Mouse (Mus musculus) erythroblast, adult 5-6 weeks (primary cell): ENCODE results near the gene En2. TPM values are rescaled to one million over a fixed set of nuclear protein-coding genes. Genes with fewer than 3 reads are reported as not detected.

Source experiments
- ATAC-seq: replicated peaks from 2 replicates; pipeline ENCODE4 v1.8.0; 2016; ENCODE audit warnings: moderate number of reproducible peaks, mild to moderate bottlenecking, moderate TSS enrichment, inconsistent platforms; ENCODE audit not compliant: poor library complexity, low FRiP score, severe bottlenecking
- total RNA-seq, 2 experiments: library from RNA; stranded (forward) in 1 of 2; stranded (reverse) in 1 of 2; fragments of 150-400 nt in 1 of 2; fragments of 200-764, 138-1000 nt in 1 of 2; gene quantifications; 2 replicates each; pipeline versions ENCODE4 v1.2.3 to v1.2.4; 2015 to 2017; ENCODE audit warnings: low replicate concordance in 2 of 2

The En2 gene
- total RNA-seq (2015; ENCODE audit: low replicate concordance) (not detected in 2 replicates), total RNA-seq (2017; ENCODE audit: low replicate concordance) (not detected in 2 replicates)

DNA sequence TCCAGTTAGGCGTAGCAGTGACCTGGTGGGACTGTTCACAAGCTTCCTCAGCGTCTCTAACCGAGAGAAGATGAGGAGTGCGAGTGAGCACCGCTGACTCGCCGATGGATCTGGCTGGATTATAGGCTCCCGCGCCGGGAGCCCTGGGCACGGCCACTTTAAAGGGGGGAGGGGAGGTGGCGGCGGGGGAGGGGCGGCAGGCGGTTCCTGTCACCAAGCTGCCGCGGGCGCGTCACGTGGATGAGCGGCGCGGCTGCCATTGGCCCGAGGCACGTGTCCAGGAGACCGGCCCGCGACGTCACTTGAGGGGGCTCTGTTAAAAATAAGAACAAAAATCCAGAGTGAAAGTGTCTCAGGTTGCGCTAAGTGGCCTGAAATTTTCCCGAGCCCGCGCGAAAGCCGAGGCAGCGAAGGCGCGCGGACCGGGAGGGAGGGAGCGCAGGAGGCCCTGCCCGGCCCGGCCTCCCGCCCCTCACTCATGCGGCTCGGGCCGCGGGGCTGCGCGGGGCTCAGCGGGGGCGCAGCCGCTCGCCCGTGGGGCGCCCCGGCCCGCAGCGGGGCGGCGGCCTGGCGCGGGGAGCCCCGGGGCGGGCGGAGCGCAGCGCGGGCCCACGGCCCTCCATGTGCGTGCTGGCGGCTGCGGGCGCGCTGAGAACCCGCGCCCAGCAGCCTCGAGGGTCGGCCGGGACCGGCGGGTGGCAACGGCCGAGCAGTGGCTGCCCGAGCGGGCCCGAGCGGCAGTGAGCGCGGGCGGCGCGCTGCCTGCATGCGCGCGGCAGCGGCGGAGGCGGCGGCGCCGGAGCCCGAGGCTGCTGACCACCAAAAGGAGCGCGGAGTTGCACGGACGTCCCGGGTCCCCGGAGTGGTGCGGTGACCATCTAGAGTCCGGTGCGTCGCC, at the start of gene En2:
TSS of gene En2 (plus strand) at position 337 of the 898 bp plus-strand sequence.
- ATAC-seq, result no peak

DNA sequence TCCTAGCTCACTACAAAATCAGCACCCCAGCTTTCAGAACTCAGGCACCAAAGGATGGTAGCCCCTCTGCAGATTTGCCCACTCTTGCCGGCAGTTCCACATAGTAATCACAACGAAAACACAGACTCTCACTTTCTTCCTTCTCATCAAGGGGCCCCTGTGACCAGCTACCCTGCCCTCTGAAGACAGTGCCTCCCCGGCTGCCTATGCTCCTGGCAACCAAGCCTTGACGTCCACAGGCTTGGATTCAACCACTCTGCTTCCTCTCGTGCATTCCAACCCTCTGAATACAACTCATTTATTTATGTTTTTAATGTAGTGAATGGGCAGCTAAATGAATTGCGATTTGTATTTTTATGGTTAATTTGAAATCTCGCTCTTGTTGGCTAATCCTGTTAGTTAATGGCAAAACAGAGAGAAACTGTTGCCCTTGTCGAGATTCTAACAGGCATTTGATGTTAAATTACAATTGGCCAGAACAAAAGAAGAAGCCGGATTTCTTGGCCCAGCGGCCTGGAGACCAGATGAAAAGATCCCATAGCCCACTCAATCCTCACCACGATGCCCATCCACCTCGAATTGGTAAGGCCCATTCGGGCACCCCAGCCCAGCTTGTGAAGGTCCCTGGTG, 48.1 kb upstream of the En2 start:
- no peak for ATAC-seq

GRCm38 (mm10) chr5:28117882-28118530, 47.5 kb upstream of the En2 start:
- ATAC-seq, result no peak

- ATAC-seq, result no peak
Observed at GRCm38 (mm10) chr5:28118531-28118925, 47.0 kb upstream of the En2 start.

DNA sequence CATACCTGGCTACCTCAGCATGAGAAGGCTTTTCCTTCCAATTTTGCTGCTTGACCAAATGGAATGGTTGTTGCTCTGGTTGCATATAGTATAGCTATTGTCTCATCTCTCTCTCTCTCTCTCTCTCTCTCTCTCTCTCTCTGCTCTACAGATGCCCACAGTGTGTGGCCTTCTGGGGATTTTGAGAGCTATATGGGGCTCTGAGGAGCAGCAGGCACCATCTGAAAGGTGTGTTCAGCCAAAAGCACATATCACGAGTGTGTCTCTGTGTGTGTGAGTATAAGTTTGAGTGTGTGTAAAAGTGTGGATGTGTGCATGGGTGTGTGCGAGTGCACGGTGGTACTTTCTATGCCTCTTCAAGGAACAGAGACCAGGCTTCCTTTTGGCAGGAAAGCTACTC, 45.9 kb upstream of the En2 start:
- ATAC-seq, result no peak

- ATAC-seq, result no peak
Observed at GRCm38 (mm10) chr5:28122491-28123454, 42.7 kb upstream of the En2 start.

DNA sequence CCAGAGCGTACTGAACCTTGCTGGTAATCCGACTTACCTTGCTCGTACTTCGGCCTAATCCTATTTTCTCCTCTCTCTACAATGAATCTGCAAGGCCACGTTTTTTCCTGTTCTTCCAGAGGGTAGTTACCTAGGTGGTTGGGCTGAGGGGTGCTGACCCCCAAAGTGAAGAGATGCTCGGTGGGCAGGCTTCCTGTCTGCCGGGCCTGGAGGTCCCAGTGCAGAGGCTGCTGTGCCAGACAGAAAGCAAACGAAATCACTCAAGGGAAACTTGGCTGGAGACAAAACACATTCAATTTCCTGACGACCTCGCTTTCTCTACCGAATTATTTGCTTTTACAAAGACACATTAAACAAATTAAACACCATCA, 42.1 kb upstream of the En2 start:
- ATAC-seq, result no peak

DNA sequence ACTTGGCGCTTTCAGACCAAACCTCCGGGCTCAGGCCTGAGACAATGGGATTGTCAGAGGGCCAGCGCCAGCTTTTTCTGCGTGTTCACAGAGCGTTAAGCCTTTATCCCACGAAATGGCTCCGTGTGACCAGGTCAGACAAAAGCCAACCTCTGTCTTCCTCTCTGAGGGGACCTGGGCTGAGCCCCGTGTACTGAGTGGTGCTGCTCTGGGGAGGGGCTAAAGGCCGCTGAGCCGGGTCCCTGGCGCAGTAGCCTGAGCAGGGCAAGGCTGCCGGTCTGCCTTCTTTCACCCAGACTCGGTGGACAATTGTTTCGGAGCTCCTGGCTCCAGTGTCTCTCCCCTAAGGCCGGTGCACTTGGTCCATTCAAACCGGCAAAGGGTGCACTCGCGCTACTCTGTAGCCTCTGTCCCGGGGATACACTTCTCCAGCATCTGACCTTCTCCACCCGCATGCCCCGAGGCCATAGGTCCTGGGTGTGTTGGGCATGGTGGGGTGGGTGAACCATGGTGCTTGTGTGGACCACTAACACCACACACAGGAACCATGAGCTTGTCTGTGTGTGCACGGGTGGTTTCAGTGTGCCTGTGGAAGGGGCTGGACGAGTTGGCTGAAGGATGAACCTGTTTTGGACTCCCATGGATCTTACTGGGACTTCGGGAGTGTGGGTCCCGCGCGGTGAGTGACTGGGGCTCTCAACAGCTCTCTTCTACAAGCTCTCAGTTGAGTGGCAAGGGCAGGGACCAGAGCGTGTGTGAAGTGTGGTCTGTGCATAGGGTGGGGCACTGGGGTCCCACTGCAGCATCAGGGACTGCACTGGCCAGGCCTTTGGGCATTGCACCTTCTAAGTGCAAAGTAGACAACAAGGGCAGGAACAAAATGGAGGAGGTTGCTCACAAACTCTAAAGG, 40.9 kb upstream of the En2 start:
- no peak for ATAC-seq

DNA sequence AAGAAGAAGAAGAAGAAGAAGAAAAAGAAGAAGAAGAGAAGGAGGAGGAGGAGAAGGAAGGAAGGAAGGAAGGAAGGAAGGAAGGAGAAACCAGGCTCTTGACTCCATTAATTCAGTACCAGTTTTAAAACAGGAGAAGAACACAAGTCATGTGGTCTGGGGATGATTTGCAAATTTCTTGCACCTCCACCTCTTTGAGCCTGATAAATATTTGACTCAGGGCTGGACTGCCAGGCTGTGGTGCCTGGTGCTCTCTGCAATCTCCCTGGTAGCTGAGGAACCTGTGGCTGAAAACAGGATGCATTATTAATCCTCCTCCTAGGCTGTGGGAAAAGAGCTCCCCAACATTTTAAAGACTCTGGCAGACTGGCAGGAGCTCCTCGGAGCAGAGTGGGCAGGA, 36.6 kb upstream of the En2 start:
- no peak for ATAC-seq

GRCm38 (mm10) chr5:28132231-28132630, 33.3 kb upstream of the En2 start:
- ATAC-seq, result no peak

DNA sequence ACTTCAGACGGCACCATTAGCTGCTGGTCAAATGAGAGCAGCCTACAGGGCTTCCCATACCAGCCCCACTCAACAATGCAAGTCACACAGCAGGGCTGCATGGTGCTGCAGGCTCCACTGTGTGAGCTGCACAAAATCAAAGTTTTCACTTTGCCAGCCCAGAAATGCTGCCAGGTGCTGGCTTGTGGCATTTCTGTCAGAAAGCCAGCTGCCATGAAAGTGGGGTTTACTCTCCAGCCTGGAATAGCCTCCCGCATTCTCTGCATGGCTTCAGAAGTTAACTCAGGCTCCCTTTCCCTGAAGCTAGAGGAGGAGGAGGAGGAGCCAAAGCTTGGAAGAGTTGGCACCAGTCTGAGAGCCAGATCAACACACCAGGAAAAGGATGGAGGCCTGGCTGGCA, 29.1 kb upstream of the En2 start:
- ATAC-seq, result no peak

GRCm38 (mm10) chr5:28144555-28144954, 20.9 kb upstream of the En2 start:
- no peak for ATAC-seq

- ATAC-seq, result no peak
Observed at GRCm38 (mm10) chr5:28146018-28146417, 19.5 kb upstream of the En2 start.

DNA sequence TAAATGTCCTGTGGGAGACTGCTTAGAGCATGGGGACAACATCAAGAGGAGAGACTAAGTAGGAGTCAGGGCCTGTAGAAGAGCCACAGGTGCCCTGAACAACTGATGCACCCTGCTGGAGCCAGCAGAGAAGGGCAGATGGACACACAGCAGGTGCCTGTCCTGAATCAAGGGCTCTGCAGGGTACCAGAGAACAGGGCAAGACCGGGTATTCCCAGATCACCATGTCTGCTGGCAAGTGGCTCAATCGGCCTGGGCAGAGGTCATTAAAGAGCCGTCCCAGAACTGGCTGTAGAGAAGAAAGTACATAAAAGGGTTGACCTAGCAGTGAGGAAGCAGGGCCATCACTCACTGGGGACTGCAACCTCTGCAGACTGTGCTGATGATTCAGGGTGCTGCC, 17.0 kb upstream of the En2 start:
- no peak for ATAC-seq

DNA sequence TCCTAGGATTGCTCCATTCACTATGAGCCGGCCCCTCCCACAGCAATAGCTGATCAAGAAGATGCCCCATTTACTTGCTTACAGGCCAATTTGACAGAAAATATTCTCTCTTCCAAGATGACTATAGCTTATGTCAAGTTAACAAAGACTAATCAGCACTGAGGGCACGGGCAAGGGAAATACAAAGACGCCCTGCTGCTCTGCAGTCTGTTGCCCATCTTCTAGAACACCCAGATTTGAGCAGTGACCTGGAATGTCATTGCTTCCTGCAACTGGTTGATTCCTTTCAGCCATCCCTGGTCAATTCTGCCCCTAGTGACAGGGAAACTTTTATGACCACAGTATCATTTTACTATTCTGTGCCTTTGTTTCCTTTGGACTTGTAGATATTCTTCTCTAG, 16.1 kb upstream of the En2 start:
- ATAC-seq, result no peak

- no peak for ATAC-seq
Observed at GRCm38 (mm10) chr5:28157044-28157730, 8.3 kb upstream of the En2 start.

DNA sequence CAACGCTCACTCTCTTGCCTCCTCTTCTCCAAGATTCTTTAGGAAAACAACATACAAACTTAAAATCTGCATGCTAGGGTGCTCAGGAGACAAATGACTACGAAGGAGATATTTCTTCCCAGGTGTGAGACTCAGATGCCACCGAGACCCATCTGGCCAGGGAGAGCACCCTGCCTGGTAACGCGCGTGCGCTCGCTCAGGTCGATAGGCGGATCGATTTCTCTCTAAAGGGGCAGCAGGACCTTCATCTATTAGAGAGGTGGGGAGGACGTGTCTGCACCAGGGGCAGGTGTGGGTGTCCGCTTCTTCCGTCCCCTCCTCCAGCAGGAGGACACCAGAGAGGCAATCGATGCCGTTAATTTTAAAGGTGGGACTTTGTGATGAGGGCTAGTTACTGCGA, 7.7 kb upstream of the En2 start:
- no peak for ATAC-seq
